Mouse (Mus musculus): ENCODE data around the gene Bclaf3. TPM values are rescaled to one million over a fixed set of nuclear protein-coding genes. Genes with fewer than 3 reads are reported as not detected.
"Not testable (repeated sequence)": the region's sequence is repeated elsewhere in the genome, so short reads cannot be mapped to it uniquely, and the experiment has no call there.

Bclaf3 gene
- polyA plus RNA-seq, 1 experiment from 2014 or later: 5.0 TPM

GRCm38 (mm10) chrX:159532811-159533462 is 6.4 kb downstream of the Bclaf3 start:
- Histone ChIP-seq H3K9ac (ENCODE audit: low read depth, low read length) (peak overlapping the region; percentile 42), H3K4me2 (replicated peaks; ENCODE audit: low read depth) (peak overlapping the region; percentile 79), H3K4me3 (ENCODE audit: low read depth, low read length) (peak overlapping the region; percentile 54), H3K27ac (ENCODE audit: low read depth, low read length) (0 out of 2 replicates have a peak overlapping the region, but pooled peaks have one; percentile 46), H3K27me3 (replicated peaks; ENCODE audit: control insufficient read depth, insufficient read depth, low read length) (no peaks in the 10 kb centered on the region), H3K9me3 (ENCODE audit: control insufficient read depth) (no peaks in the 10 kb centered on the region), H3K4me1 (replicated peaks; ENCODE audit: control insufficient read depth, insufficient read depth, low read length) (no peaks in the 10 kb centered on the region), H3K36me3 (ENCODE audit: control insufficient read depth, insufficient read depth) (no peaks in the 10 kb centered on the region)
- ATAC-seq: peak; percentile 56
- WGBS: 21% methylated on average over 44 of the region's 56 CpGs
- TF ChIP-seq CTCF (IDR thresholded peaks at IDR 0.05; ENCODE audit: low read depth): no peak

- no peak overlapping the region for H3K4me3 ChIP-seq (ENCODE audit: low read depth, low read length)
- H3K27ac ChIP-seq (ENCODE audit: low read depth, low read length): no peak overlapping the region
- TF ChIP-seq CTCF (IDR thresholded peaks at IDR 0.05; ENCODE audit: low read depth): no peak
- WGBS: 87% methylated on average over 18 of the region's 18 CpGs
- H3K4me2 ChIP-seq (replicated peaks; ENCODE audit: low read depth): no peak overlapping the region
- no peak for ATAC-seq
- H3K36me3 ChIP-seq (ENCODE audit: control insufficient read depth, insufficient read depth): no peaks in the 10 kb centered on the region
- no peaks in the 10 kb centered on the region for H3K27me3 ChIP-seq (replicated peaks; ENCODE audit: control insufficient read depth, insufficient read depth, low read length)
- no peaks in the 10 kb centered on the region for H3K9me3 ChIP-seq (ENCODE audit: control insufficient read depth)
- no peaks in the 10 kb centered on the region for H3K4me1 ChIP-seq (replicated peaks; ENCODE audit: control insufficient read depth, insufficient read depth, low read length)
- H3K9ac ChIP-seq (ENCODE audit: low read depth, low read length): no peak overlapping the region
Observed at GRCm38 (mm10) chrX:159541936-159542335, 15.4 kb downstream of the Bclaf3 start.

- 88% methylated on average over 5 of the region's 5 CpGs for WGBS
- no peaks in the 10 kb centered on the region for H3K36me3 ChIP-seq (ENCODE audit: control insufficient read depth, insufficient read depth)
- H3K27me3 ChIP-seq (replicated peaks; ENCODE audit: control insufficient read depth, insufficient read depth, low read length): no peaks in the 10 kb centered on the region
- no peaks in the 10 kb centered on the region for H3K4me1 ChIP-seq (replicated peaks; ENCODE audit: control insufficient read depth, insufficient read depth, low read length)
- ATAC-seq: no peak
- H3K4me3 ChIP-seq (ENCODE audit: low read depth, low read length): no peak overlapping the region
- H3K4me2 ChIP-seq (replicated peaks; ENCODE audit: low read depth): no peak overlapping the region
- TF ChIP-seq CTCF (IDR thresholded peaks at IDR 0.05; ENCODE audit: low read depth): no peak
- no peak overlapping the region for H3K9ac ChIP-seq (ENCODE audit: low read depth, low read length)
- no peaks in the 10 kb centered on the region for H3K9me3 ChIP-seq (ENCODE audit: control insufficient read depth)
- no peak overlapping the region for H3K27ac ChIP-seq (ENCODE audit: low read depth, low read length)
Observed at GRCm38 (mm10) chrX:159547093-159547492, 20.6 kb downstream of the Bclaf3 start.

- not testable (repeated sequence) for H3K36me3 ChIP-seq (ENCODE audit: control insufficient read depth, insufficient read depth); H3K9ac ChIP-seq (ENCODE audit: low read depth, low read length); ATAC-seq; H3K27me3 ChIP-seq (replicated peaks; ENCODE audit: control insufficient read depth, insufficient read depth, low read length); H3K4me2 ChIP-seq (replicated peaks; ENCODE audit: low read depth); H3K4me1 ChIP-seq (replicated peaks; ENCODE audit: control insufficient read depth, insufficient read depth, low read length); H3K4me3 ChIP-seq (ENCODE audit: low read depth, low read length); H3K9me3 ChIP-seq (ENCODE audit: control insufficient read depth); H3K27ac ChIP-seq (ENCODE audit: low read depth, low read length)
- 80% methylated on average over 7 of the region's 7 CpGs for WGBS
Observed at GRCm38 (mm10) chrX:159584738-159585137, 58.2 kb downstream of the Bclaf3 start.

GRCm38 (mm10) chrX:159591633-159592032 is 65.1 kb downstream of the Bclaf3 start:
- Histone ChIP-seq H3K4me3 (ENCODE audit: low read depth, low read length) (no peak overlapping the region), H3K27ac (ENCODE audit: low read depth, low read length) (no peak overlapping the region), H3K9me3 (ENCODE audit: control insufficient read depth) (no peaks in the 10 kb centered on the region), H3K4me2 (replicated peaks; ENCODE audit: low read depth) (no peak overlapping the region), H3K36me3 (ENCODE audit: control insufficient read depth, insufficient read depth) (no peaks in the 10 kb centered on the region), H3K4me1 (replicated peaks; ENCODE audit: control insufficient read depth, insufficient read depth, low read length) (no peaks in the 10 kb centered on the region), H3K9ac (ENCODE audit: low read depth, low read length) (no peak overlapping the region), H3K27me3 (replicated peaks; ENCODE audit: control insufficient read depth, insufficient read depth, low read length) (no peaks in the 10 kb centered on the region)
- 48% methylated on average over 1 of the region's 1 CpGs for WGBS
- TF ChIP-seq CTCF (IDR thresholded peaks at IDR 0.05; ENCODE audit: low read depth): no peak
- ATAC-seq: no peak

GRCm38 (mm10) chrX:159597502-159597901 is 71.0 kb downstream of the Bclaf3 start:
- no peak for TF ChIP-seq CTCF (IDR thresholded peaks at IDR 0.05; ENCODE audit: low read depth)
- H3K27ac ChIP-seq (ENCODE audit: low read depth, low read length): no peak overlapping the region
- H3K36me3 ChIP-seq (ENCODE audit: control insufficient read depth, insufficient read depth): no peaks in the 10 kb centered on the region
- H3K27me3 ChIP-seq (replicated peaks; ENCODE audit: control insufficient read depth, insufficient read depth, low read length): no peaks in the 10 kb centered on the region
- no peak overlapping the region for H3K9ac ChIP-seq (ENCODE audit: low read depth, low read length)
- no peaks in the 10 kb centered on the region for H3K4me1 ChIP-seq (replicated peaks; ENCODE audit: control insufficient read depth, insufficient read depth, low read length)
- ATAC-seq: no peak
- WGBS: 53% methylated on average over 1 of the region's 1 CpGs
- H3K9me3 ChIP-seq (ENCODE audit: control insufficient read depth): no peaks in the 10 kb centered on the region
- no peak overlapping the region for H3K4me3 ChIP-seq (ENCODE audit: low read depth, low read length)
- no peak overlapping the region for H3K4me2 ChIP-seq (replicated peaks; ENCODE audit: low read depth)

- no peaks in the 10 kb centered on the region for H3K36me3 ChIP-seq (ENCODE audit: control insufficient read depth, insufficient read depth)
Observed at GRCm38 (mm10) chrX:159604832-159605231, 78.3 kb downstream of the Bclaf3 start.

More at GRCm38 (mm10) chrX:159604832-159605231, 78.3 kb downstream of the Bclaf3 start:
- Histone ChIP-seq H3K9ac (ENCODE audit: low read depth, low read length) (no peak overlapping the region), H3K4me1 (replicated peaks; ENCODE audit: control insufficient read depth, insufficient read depth, low read length) (no peaks in the 10 kb centered on the region), H3K27me3 (replicated peaks; ENCODE audit: control insufficient read depth, insufficient read depth, low read length) (no peaks in the 10 kb centered on the region), H3K4me2 (replicated peaks; ENCODE audit: low read depth) (no peak overlapping the region), H3K27ac (ENCODE audit: low read depth, low read length) (no peak overlapping the region), H3K9me3 (ENCODE audit: control insufficient read depth) (no peaks in the 10 kb centered on the region), H3K4me3 (ENCODE audit: low read depth, low read length) (no peak overlapping the region)
- ATAC-seq: no peak
- TF ChIP-seq CTCF (IDR thresholded peaks at IDR 0.05; ENCODE audit: low read depth): no peak
- WGBS: 63% methylated on average over 2 of the region's 2 CpGs
